Mouse (Mus musculus) lung, postnatal 0 days (tissue): ENCODE measurements around the gene Gm29644. TPM values are rescaled to one million over a fixed set of nuclear protein-coding genes. Genes with fewer than 3 reads are reported as not detected.
"Not testable (repeated sequence)": the region's sequence is repeated elsewhere in the genome, so short reads cannot be mapped to it uniquely, and the experiment has no call there.

ENCODE experiments used
- ATAC-seq: fragments of 200-750 bp; cut with Nextera tagmentation; 2 replicates; pipeline ENCODE4 v1.8.0; 2017; ENCODE audit warnings: moderate library complexity
- DNase-seq: peaks from one replicate; pipeline ENCODE4 v3.0.0-alpha.2; 2016; ENCODE audit warnings: low spot score
- H3K27ac ChIP-seq: fragments of 300-500 bp; sonication (generic); 2 replicates; pipeline ENCODE4 v1.5.1; 2014; ENCODE audit warnings: antibody characterized with exemption, mild to moderate bottlenecking, low read length, mixed read lengths
- H3K27me3 ChIP-seq: fragments of 300-500 bp; sonication (generic); replicated peaks from 2 replicates; pipeline ENCODE4 v1.6.1; 2014; ENCODE audit warnings: low read length, mixed read lengths; ENCODE audit not compliant: insufficient read depth
- H3K36me3 ChIP-seq: fragments of 300-500 bp; sonication (generic); 2 replicates; pipeline ENCODE4 v1.6.1; 2014; ENCODE audit warnings: low read length, mixed read lengths; ENCODE audit not compliant: insufficient read depth
- H3K4me1 ChIP-seq: fragments of 300-500 bp; sonication (generic); 2 replicates; pipeline ENCODE4 v1.6.1; 2014; ENCODE audit warnings: antibody characterized with exemption, low read depth, low read length, mixed read lengths; ENCODE audit not compliant: insufficient read depth
- H3K4me2 ChIP-seq: fragments of 300-500 bp; sonication (generic); replicated peaks from 2 replicates; pipeline ENCODE4 v1.6.1; 2014; ENCODE audit warnings: low read depth, mild to moderate bottlenecking, low read length, moderate library complexity, mixed read lengths
- H3K4me3 ChIP-seq: fragments of 300-500 bp; sonication (generic); 2 replicates; pipeline ENCODE4 v1.5.1; 2014; ENCODE audit warnings: low read depth, low read length
- H3K9ac ChIP-seq: fragments of 300-500 bp; sonication (generic); replicated peaks from 2 replicates; pipeline ENCODE4 v1.6.1; 2014; ENCODE audit warnings: low read depth, mild to moderate bottlenecking
- H3K9me3 ChIP-seq: fragments of 300-500 bp; sonication (generic); 2 replicates; pipeline ENCODE4 v1.6.1; 2016; ENCODE audit warnings: low read length, mixed read lengths
- WGBS: fragments of 180-500 bp; shearing (Covaris S2); extraction: QIAGEN DNeasy Blood & Tissue Kit; methylation state at CpG from one replicate; pipeline ENCODE4 v1.1.7; 2014; 5-methylcytosine and 5-hydroxymethylcytosine counted together
- polyA plus RNA-seq: library from polyadenylated mRNA; unstranded; fragments of >200 nt; fragmentation: Nextera tagmentation; extraction: Ambion mirVana; gene quantifications from 2 replicates; pipeline ENCODE4 v1.2.1, GENCODE M21; 2015

Gene Gm29644
- polyA plus RNA-seq = not detected in 2 replicates

DNA sequence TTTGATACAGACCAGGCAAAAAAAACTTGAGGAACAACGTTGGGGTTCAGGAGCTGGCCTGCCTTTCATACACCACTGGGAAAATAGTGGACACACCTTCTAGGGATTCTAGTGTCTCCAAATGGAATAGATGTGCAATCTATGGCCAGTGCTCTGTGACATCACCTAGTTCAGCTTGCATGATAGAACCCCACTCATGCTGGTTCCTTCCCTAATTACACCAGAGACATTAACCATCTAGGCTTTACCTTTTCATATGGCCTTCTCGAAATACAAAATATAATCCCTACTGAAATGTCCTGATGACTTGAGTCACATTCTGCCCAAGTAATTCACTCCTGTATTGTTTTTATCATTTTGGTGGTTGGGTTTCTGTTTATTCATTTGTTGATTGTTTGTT, at the start of gene Gm29644, which contains the start of gene Gm29423:
TSS of gene Gm29644 (minus strand) at position 157 of the 400 bp plus-strand sequence.
TSS of gene Gm29423 (minus strand) at position 101 of the 400 bp plus-strand sequence.
- H3K27me3 ChIP-seq, H3K4me2 ChIP-seq, H3K27ac ChIP-seq, H3K4me3 ChIP-seq, H3K36me3 ChIP-seq, H3K4me1 ChIP-seq, ATAC-seq, H3K9me3 ChIP-seq, DNase-seq, H3K9ac ChIP-seq: not testable (repeated sequence)
- no CpG with 5 or more reads among the region's 2 CpGs for WGBS

DNA sequence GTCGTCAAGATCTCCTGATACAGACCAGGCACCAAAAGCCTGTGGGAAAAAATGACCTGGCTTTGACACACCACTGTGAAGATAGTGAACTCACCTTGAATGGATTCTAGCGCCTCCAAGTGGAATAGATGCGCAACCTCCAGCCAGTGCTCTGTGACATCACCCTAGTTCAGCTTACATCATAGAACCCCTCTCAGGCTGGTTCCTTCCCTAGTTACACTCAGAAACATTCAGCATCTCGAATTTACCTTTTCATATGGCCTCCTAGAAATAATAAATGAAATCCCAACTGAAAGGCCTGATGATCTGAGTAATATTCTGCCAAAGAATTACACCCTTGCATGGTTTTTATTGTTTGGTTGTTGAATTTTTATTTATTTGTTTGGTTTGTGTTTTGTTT, 29.6 kb downstream of the Gm29644 start, which contains the start of gene Gm21118:
TSS of gene Gm21118 (minus strand) at position 101 of the 400 bp plus-strand sequence.
- H3K9ac ChIP-seq, H3K9me3 ChIP-seq: not testable (repeated sequence)

More for the DNA sequence above, 29.6 kb downstream of the Gm29644 start, which contains the start of gene Gm21118:
- DNase-seq, H3K27ac ChIP-seq, H3K4me1 ChIP-seq, H3K36me3 ChIP-seq, H3K27me3 ChIP-seq, H3K4me3 ChIP-seq, ATAC-seq, H3K4me2 ChIP-seq: not testable (repeated sequence)
- no CpG with 5 or more reads among the region's 4 CpGs for WGBS

Other genes with a start within 250 kb of the Gm29644 start
- gene Gm21118, start 29.7 kb downstream of the Gm29644 start, polyA plus RNA-seq = not detected in 2 replicates
- not detected in 2 replicates for gene Gm29423, start 56 bp downstream of the Gm29644 start, polyA plus RNA-seq
- not detected in 2 replicates for gene Gm20888, start 138.5 kb upstream of the Gm29644 start, polyA plus RNA-seq